Mouse (Mus musculus) kidney, adult 18-20 months (tissue): ENCODE measurements around the gene Smarca5.

Source experiments
- DNase-seq: peaks from one replicate; pipeline ENCODE4 v3.0.0; 2021

The Smarca5 gene

DNA sequence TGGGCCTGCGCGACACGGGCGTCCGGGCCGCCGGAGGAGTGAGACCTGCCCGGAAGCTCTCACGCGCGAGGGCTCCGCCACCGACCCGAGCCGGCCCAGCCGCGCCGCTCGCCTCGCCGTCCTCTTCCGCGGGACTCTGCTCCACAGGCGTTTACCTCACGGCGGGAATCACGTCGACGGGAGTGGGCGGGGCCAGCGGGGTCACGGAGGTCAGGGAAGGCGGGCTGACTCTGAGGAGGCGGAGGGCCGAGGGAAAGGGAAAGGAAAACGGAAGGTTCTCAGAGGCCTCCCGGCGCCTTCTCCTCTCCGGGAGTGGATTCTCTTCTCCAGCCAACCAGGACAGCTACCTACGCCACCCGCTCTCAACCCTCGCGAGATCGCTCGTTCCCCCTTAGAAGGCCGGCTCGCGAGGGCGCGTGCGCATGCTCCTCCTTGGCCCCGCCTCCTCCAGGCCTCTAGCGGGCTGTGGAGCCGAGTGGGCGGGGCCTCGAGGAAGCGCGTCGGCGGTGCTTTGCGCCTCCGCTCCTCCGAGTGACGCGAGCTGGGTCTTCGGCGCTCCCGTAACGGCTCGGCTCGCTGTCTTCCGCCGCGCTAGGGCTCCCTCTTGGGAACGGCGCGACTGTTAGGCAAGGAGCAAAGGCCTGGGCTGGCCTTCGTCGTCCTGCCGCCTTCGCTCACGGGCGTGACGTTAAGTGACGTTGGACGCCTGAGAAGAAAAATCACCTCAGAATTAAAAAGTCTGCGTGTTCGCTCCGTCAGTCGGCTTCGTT, at the start of gene Smarca5:
Gene Smarca5, minus strand, starts transcription at position 343 of the 770 bp plus-strand sequence.
- DNase-seq, result peak; percentile 98

DNA sequence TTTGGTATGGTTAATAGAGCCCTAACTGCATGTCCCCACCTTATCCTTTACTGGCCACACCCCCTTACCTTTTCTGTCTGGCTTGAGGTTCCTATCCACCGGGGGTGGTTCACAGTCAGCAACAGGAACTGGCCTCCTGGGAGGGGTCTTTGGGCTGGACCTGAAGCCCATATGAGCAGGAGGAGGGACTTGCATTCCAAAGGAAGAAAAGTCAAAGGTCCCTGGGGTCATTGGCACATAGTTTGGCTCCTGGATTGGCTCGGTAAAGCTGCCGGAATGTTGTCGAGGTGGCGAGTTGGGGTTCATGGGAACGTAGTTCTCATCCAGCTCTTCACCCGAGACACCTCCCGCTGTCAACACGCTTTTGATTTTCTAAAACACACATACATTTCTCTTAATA, 45.3 kb upstream of the Smarca5 start:
- DNase-seq, result no peak

DNA sequence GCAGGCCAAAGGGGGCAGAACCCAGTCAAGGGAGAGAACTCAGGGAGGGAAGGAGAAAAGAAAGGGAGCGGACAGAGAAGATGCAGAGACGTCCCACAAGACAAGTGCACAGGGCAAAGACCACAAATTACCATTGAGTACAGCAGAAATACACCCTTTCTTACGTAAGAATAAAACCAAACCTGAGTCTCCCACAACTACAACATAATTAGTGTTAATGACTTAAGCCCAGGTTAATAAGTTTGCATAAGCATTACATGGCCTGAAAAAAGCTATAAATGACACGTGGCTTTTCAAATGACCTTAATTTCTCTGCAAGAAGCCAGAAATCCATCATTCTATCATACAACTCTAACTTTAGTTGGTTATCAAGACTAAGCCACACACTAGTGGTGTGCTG, 44.0 kb upstream of the Smarca5 start:
- no peak for DNase-seq

DNA sequence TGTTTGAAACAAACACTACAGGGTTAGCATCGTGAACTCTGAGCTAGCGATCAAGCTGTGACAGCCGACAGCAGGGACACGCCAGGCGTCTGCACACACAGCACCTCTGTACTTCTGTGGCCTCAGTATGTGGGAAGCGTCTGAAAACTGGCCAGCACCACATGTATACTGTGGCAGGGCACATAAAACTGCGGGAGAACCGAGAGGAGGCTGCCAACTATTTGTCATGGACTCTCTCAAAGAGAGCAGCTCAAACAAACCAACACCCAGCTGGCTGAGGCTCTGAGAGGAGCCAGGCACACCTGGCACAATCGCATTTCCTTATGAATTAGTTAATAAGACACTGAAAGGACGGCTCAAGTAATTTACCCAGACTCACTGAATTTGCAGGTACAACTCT, 42.0 kb upstream of the Smarca5 start:
- DNase-seq, result no peak

DNA sequence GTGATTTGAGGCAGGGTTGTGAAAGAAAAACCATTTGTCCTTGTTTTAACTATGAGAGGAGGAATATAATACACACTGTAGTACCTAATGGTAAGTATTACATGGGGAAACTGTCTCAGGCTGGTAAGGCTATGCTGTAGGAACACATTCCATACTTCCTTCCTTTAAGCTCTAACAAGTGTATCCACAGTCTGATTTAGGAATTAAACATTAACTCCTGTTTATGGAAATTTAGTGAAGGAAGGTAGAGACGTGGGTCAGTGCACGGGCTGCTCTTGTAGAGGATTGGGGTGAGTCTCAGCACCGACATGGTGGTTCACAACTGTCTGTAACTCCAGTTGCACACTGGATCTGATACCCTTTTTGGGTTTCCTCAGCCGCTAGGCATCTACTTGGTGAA, 41.0 kb upstream of the Smarca5 start:
- DNase-seq, result no peak

DNA sequence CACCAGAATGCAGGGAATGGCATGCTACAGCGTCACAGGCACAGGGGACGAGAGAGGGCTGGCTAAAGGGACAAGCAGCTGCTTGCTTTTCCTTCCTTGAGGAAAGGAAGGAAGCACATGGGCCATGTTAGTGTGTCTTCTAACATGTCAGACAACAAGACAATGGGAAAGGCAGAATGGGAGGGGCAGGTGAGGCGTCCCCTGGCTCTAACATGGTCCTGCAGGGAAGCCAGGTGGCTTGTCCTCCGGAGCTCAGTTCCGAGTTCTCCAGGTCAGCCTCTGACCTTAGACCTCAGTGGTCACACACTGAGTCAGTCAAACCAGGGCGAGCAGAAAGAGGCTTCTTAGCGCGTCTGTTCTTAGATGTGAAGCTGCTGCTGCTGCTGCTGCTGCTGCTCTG, 37.1 kb upstream of the Smarca5 start:
- no peak for DNase-seq

DNA sequence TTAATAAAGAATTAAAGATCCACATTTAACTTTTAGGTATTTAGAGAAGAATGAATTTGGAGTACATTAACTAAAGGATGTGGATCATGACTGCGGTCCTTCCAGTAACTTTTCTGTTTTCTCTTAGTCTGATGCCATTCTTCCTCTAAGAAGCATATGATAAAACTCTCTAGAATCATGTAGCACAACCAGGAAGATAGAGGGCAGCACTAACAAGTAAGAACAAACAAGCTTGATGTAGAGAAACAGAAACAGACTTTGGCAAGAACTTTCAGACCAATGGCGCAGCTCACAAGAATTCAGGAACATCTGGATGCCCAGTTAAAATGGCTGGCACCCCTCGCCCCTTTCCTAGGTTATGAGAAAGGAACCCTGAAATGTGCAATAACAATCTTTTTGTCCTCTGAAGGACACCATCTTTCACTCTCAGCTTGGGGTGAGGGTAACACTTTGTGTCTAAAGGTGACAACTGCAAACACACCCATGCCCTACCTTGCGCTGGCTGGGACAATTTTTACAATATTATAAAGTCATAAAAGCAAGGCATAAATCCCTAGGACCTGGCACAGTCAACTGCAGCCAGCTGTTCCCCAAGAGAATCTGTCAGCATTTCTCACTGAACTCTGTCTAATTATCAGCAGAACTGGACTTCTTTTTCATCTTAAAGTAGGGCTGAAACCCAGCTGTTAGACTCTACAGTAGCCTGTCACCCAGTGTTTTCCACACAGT, 33.6 kb upstream of the Smarca5 start:
- no peak for DNase-seq

DNA sequence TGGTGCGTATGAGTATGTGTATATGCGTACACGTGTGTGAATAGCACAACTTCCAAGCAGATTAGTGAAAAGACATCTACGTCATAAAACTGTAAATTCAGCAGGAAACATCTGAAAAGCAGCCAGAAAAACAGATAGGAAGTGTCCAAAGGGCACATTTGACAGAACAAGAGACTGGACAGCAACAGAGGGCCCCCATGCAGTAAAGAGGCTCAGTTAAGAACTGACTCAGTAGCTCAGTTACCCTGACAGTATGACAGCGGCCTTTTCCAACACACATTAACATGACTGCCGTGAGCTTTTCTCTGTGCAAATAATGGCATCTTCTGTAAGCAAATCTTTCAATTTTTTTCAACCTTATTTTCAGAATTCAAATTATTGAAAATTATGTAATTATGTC, 29.2 kb upstream of the Smarca5 start:
- no peak for DNase-seq

DNA sequence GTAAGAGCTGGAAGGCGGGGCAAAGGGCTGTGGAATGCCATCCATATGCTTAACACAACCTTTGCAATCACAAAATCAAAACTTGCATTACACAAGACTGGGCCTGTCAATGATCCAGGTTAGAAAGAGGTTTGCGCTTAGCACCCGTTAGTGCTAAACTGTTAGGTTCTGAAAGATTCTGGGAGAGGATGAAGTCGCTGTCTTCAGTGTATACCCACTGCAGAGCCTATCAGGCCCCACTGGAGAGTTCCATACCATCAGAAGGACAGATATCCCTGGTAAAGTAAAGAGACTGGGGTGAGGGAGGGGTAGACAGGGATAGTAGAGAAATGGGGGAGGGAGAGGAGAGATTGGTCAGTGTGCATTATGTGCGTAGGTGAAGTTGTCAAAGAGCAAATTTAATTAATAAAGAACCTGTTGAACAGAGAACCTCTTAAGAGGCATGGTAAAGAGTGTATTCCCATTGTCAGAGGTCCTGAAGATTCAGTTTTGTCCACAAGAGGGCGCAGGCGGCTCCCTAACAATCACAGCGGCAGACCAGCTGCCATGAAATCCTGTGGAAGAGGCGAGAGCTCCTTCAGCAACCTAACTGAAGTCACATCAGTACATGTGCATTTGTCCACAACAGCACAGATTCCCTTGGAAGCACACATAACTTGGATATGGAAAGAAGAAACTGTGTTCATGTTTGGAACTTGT, 13.9 kb upstream of the Smarca5 start:
- peak; percentile 86 for DNase-seq

DNA sequence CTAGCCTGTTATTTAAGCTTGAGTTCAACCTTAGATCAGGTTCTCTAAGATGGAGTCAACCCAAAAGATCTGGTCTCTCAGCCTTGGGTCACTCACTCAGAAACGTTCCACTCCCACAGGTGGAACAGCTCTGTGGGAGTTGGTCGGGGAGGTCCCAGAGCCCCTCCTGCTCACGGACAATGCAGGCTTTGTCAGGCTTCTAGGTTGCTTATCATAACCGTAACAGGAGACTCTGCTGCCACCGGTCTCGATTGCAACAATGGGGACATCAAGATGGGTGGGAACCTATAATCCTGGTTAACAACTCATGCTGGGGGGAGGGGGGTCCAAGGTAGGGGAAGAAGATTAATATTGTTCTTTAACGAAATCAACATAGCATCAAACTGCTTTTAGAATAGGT, 13.1 kb upstream of the Smarca5 start:
- DNase-seq, result no peak

DNA sequence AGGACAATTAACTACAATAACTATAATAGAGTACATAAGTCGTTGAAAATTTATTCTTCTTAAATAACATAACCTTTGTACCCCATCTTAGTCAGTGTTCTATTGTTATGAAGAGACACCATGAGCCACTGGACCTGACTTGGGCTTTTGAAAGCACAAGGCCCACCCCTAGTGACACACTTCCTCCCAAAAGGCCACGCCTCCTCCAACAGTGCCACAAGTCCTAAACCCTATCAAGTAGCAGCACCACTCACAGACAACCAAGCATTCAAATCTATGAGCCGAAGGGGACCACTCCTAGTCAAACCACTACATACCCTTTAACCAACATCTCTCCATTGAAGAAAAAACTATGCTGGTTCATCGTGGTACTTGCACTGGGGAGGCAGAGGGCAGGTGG, 9.8 kb upstream of the Smarca5 start:
- DNase-seq, result no peak

DNA sequence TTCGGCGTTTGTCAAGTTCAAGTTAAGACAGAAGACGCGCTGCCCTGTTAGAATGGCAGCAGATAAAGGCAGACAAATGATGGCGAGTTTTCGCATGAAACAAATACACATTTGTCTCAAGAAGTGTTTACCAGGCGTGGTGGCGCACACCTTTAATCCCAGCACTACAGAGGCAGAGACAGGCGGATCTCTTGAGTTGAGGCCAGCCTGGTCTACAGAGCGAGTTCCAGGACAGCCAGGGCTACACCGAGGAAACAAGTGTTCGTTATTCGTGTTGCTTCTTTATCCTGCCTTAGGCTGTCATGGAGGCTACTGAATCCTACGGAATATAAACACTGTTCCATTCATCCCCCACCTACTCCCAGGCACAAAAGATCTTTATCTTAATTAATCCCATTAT, 635 bp upstream of the Smarca5 start:
- no peak for DNase-seq

DNA sequence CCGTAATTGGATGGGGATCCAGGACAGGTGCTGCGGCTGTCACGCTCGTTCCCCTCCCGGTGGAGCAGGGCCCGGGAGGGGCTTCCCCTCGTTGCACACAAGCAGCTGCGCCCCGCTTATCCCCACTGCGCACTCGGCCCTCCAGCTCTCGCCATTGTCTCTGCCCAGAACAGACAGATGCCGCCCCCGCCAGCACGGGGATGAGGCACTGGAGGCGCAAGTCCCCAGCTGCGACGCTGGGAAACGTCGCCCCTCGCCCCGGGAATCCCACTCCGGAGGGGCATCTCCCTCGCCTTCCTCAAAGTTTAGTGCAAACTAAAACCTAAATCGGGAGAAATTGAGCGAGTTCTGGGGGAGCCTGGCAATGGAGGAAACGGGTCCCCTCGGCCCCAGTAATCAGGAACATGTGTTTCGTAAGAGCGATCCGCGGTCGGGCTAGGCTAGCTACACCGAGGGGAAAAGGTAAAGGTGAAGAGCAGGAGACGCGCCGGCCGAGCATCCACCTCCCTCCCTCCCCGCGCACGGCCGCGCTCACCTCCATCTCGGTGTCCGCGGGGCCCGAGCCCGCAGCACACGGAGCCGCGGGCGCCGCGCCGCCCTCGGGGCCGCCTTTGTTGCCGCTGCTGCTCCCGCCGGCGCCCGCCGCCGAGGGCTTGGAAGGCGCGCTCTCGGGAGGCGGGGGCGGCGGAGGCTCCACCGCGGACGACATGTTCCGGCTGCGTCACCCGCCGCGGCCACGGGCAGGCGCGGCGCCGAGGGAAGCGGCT, 726 bp downstream of the Smarca5 start:
- no peak for DNase-seq

DNA sequence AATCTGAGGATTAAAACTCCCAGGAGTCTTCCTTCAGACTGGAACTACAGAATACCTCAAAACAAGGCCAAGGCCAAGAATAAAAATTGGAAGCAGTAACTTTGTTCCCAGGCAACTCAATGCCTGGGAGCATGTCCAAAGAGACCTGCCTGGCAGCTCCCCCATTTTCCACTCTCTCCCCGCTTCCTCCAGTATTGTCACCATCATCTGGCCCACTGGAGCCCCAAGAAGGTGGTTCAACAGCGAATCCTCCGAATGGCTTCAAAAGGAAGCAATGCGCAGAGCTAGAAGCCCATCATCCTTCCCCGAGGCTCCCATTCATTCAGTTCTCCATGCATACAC, 1.3 kb downstream of the Smarca5 start:
- peak; percentile 6 for DNase-seq

DNA sequence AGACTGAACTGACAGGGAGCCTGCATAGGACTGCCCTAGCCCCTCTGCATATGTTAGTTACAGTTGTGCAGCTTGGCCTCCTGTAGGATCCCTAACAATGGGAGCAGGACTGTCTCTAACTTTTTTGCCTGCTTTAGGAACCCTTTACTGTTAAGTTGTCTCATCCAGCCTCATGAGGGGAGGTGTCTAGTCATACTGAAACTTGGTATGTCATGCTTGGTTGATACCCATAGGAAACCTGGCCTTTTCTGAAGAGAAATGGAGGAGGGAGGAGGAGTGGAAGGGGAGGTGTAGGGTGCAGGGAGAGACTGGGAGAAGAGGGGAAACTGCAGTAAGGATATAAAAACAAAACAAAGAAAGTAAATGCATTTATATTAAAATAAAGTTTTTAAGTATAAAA, 7.0 kb downstream of the Smarca5 start:
- DNase-seq, result no peak

DNA sequence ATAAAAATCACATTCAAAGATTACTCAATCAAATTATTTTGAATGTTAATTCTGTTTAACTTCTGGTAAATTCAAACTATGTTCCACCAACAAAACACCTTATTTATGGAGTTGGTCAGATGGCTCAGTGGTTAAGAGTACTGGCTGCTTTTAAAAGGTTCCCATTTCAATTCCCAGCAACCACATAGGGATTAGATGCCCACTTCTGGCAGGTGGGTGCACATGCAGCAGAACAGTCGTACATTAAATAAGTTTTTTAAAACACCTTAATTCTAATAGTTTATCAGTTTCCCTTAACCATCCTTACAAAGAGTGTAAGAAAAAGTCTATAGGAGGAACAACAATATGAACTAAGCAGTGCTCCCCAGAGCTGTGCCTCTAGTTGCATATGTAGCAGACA, 24.8 kb downstream of the Smarca5 start:
- DNase-seq, result no peak

DNA sequence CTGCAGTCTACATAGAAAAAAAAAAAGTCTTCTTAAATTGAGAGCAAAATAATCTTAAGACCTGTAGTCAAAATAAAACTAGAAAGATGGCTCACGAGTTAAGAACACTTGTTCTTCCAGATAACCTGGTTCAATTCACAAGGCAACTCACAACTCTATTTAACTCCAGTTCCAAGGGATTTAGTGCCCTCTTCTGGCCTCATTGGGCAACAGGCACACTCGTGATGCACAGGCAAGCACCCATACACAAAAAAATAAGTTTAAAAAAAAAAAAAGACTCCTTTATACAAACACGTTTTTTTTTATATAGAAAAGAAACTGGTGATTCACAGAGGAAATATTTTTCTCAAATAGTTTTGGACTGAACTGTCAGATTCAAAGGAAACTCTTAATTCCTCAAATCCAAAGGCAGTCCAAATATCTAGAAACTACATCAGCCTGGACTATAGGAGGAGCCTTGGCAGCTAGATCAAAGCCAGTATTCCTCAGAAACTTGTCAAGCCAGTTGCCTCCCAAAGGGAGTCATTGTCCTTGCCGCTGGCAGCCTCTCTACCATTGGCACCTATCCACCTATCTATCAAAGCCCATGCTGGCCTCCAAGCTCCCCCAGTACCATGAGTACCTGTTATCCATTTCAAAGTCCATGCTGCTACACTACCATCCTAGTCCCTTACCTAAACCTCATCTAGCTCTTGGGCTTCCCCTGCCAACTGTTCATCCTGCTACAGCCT, 28.5 kb downstream of the Smarca5 start:
- no peak for DNase-seq

DNA sequence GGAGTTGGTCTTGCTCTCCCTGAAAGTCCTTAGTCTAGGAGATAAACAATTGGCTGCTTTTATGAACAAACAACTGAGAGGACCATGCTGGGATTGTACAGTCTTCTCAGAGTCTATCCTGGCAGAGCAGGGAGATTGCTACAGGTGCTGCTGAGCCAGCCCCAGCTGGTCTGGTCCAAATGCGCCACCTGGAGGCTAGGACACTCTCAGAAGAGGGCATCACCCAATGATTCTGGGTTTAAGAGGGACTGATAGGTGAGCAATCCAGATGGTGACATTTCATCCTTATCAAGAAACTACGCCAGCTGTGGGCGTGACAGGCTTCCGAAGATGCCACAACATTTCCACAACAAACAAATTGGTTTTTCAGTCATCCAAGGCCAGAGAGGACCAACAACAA, 51.2 kb downstream of the Smarca5 start:
- peak; percentile 74 for DNase-seq

DNA sequence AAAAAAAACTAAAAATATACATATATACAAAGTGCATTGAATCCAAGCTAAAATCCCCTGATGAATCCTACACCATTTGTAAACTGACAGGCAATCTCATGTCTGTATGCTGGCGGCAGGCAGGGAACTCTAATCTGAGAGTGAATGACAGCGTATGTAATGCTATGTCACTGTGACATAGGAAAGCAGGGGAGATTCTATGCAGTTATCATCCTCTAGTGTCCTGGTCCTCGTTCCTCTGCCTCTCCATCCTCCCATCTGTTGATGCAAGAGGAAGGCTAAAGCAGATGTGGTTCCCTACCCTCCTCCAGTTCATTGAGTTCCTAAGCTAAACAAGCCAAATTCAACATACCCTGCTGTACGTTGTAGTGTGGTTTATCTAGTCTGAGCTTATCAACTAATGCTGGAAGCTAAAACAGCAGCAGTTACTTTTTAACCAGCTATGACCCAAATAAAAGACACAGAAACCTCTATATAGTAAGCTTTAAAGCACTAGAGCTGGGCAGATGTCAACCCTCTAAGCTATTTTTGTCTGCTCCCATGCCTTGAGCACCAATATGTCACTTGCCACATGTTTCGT, 55.5 kb downstream of the Smarca5 start:
- DNase-seq, result no peak

DNA sequence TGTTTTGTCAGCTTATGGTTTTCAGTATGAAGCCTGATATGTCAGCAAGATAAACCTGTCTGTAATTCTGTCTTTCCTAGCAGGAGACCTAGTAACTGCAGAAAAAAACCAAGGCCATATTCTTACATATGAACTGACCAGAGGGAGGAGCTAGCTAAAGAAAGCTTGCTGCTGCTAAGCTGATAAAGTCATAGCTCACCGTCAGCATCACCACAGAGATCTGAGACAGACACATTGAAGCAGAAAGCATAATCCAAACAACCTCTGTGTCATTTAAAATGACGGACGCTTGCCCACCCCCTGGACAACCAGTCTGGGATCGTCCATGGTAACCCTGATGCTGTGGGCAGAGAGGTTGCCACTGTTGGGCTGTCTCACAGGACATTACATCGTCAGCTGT, 56.7 kb downstream of the Smarca5 start:
- DNase-seq, result no peak

DNA sequence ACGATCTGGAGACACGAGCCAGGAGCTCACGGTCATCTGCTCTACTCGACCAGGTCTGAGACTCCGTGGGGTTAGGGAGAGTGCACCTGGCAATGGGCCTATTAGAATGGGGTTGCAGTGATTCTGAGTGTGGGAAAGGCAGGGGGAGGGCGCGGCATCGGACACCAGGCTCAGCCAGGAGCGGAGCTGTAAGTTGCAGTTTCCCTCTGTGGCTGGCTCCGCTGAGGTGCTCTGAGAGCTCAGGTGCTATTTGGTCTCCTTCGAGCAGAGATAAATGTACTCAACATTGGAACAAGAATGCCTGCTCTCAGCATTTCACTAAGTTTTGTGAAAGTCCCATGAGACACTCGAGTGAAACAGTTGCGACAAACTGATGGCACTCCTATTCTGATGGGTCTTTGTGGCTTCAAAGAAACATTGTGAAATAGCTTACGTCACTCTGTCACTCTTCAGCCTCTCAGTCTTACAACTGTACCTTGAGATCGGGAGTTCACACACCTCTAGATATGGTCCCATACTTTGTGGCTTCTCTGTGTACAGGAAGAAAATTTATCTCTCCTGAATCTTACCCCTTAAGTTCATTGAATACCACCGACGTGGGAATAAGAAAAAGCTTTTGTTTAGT, 69.9 kb downstream of the Smarca5 start:
- DNase-seq, result no peak

DNA sequence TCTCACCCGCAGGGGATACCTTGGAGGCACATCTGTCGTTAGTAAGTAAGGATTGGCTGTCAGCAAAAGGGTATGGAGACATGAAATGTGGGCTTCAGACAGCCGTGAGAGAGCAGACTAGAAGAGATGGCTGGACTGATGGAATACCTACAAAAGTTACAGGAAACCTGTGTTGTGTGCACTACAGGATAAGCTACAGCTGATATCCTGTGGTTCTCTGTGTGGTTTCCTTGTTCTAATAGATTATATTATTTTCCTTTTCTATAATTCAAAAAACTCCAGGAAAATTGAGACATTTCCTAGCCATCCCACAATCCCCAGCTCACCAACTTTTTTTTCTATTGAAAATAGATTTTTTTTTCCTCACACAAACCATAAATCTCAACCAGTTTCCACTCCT, 75.8 kb downstream of the Smarca5 start:
- DNase-seq, result no peak
